Mouse (Mus musculus) midbrain, embryonic 11.5 days (tissue): ENCODE results near the gene Macf1. TPM values are rescaled to one million over a fixed set of nuclear protein-coding genes. Genes with fewer than 3 reads are reported as not detected.
A peak's percentile ranks its signal among the peaks of the same experiment; 100 is the strongest.

Experiments
- ATAC-seq: fragments of 200-750 bp; cut with Nextera tagmentation; 2 replicates; pipeline ENCODE4 v1.8.0; 2017; ENCODE audit warnings: moderate TSS enrichment, moderate library complexity; ENCODE audit not compliant: low FRiP score
- DNase-seq: peaks from one replicate; pipeline ENCODE4 v3.0.0; 2015; ENCODE audit warnings: low spot score; ENCODE audit errors: missing footprints
- H3K27ac ChIP-seq: fragments of 300-500 bp; sonication (generic); 2 replicates; pipeline ENCODE4 v1.5.1; 2014; ENCODE audit warnings: low read depth, low read length
- H3K27me3 ChIP-seq: fragments of 300-500 bp; sonication (generic); 2 replicates; pipeline ENCODE4 v1.6.1; 2014; ENCODE audit warnings: mild to moderate bottlenecking, low read length, moderate library complexity, mixed read lengths; ENCODE audit not compliant: control insufficient read depth, insufficient read depth
- H3K36me3 ChIP-seq: fragments of 300-500 bp; sonication (generic); 2 replicates; pipeline ENCODE4 v1.6.1; 2014; ENCODE audit warnings: mild to moderate bottlenecking, low read length, moderate library complexity, mixed read lengths; ENCODE audit not compliant: control insufficient read depth, insufficient read depth
- H3K4me1 ChIP-seq: fragments of 300-500 bp; sonication (generic); 2 replicates; pipeline ENCODE4 v1.6.1; 2014; ENCODE audit warnings: low read length; ENCODE audit not compliant: control insufficient read depth, insufficient read depth
- H3K4me2 ChIP-seq: fragments of 300-500 bp; sonication (generic); 2 replicates; pipeline ENCODE4 v1.6.1; 2014; ENCODE audit warnings: mild to moderate bottlenecking, moderate library complexity
- H3K4me3 ChIP-seq: fragments of 300-500 bp; sonication (generic); 2 replicates; pipeline ENCODE4 v1.5.1; 2014; ENCODE audit warnings: low read depth, low read length
- H3K9ac ChIP-seq: fragments of 300-500 bp; sonication (generic); 2 replicates; pipeline ENCODE4 v1.6.1; 2014; ENCODE audit warnings: low read length
- H3K9me3 ChIP-seq: fragments of 300-500 bp; sonication (generic); 2 replicates; pipeline ENCODE4 v1.6.1; 2016; ENCODE audit warnings: low read length; ENCODE audit not compliant: control insufficient read depth
- WGBS: fragments of 180-500 bp; shearing (Covaris S2); extraction: QIAGEN DNeasy Blood & Tissue Kit; methylation state at CpG from one replicate; pipeline ENCODE4 v1.1.7; 2014; 5-methylcytosine and 5-hydroxymethylcytosine counted together
- polyA plus RNA-seq: library from polyadenylated mRNA; unstranded; fragments of >200 nt; fragmentation: Nextera tagmentation; extraction: Ambion mirVana; gene quantifications from 2 replicates; pipeline ENCODE4 v1.2.1, GENCODE M21; 2014

Gene Macf1
- polyA plus RNA-seq, 1 experiment from 2014 or later: 74.6 TPM

DNA sequence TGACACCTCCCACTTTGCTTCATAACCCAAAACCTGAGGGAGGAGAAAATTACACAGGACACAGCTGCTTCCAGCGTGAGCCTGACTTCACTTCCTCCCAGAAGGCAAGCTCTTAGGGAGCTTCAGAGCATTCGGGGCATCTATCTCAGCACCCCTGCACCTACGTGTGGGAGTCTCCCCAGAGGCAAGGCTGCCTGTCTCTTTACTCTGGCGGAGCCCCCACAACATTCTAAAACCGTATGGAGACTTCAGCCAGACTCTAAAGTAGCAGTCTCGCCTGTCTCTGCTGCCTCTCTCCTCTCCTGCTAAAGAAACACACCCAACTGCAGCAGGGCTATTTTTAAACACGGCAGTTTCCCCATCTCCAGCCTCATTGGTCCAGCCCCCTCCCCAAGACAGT, 3.2 kb downstream of the Macf1 start:
- Histone ChIP-seq H3K4me3 (no peak overlapping the region), H3K9ac (no peak overlapping the region), H3K27ac (no peak overlapping the region), H3K9me3 (no peaks in the 10 kb centered on the region), H3K4me1 (peaks cover 13% of the 10 kb centered on the region), H3K27me3 (peaks cover 4% of the 10 kb centered on the region), H3K4me2 (no peak overlapping the region), H3K36me3 (no peaks in the 10 kb centered on the region)
- DNase-seq: no peak
- 67% methylated on average over 7 of the region's 7 CpGs for WGBS
- no peak for ATAC-seq

DNA sequence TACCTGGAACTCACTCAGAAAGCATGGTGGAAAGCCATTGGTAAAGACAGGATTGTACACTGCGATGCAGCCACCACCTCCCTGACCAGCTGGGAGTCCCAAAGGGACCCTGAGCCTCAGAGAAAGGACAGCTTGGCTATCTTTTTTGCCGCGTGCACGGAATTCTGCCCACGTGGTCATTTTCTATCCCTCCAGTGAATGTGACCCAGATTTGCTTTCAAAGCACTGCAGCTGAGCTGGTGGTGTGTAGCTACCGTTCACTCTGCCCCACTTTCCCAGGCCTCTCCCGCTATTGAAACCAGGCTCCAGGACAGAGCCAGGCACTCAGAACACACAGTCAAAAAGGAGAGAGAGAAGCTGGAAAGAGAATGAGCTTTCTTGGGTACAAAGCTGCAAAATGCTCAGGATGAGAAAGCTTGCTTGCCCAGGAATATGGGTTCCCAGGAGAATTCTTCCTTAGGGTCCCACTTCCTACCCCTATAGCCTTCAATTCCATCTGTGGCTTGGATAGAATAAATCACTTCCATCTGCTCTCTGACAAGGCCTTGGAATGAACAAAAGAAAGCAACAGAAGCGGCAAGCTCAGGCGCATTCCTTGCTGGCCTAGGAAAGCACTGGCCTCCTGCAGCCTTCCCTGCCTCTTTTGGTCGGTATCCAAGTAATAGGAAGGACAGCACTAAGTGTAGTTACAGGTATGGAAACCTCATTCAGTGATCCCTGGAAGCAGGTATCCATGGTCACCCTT, 6.9 kb downstream of the Macf1 start:
- 30% methylated on average over 10 of the region's 10 CpGs for WGBS
- Histone ChIP-seq H3K4me1 (peaks cover 10% of the 10 kb centered on the region), H3K27me3 (no peaks in the 10 kb centered on the region), H3K4me3 (no peak overlapping the region), H3K9me3 (no peaks in the 10 kb centered on the region), H3K4me2 (no peak overlapping the region), H3K36me3 (no peaks in the 10 kb centered on the region), H3K27ac (peak overlapping the region; percentile 65), H3K9ac (peak overlapping the region; percentile 49)
- peak; percentile 92 for DNase-seq
- ATAC-seq: peak; percentile 46; the same call in 1 of the 2 replicates

DNA sequence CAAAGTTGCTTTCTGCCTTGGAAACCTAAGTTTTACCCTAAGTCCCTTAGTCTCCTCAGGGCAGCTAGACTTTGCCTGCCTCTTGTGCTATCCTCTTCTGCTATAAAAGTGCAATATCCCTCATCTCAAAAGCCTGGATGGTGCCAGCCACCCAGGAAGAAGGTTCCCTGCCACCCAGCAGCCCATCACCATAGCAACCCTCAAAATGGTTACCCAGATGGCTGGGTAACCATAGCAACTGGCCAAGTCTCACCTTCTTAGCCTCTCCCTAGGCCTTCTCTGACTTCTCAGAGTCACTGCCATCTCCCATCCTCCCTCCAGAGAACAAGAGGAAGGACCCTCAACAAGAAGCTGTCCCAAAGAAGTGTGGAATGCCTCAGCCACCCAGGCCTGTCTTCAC, 13.6 kb downstream of the Macf1 start:
- no peak overlapping the region for H3K4me2 ChIP-seq
- DNase-seq: peak; percentile 88

DNA sequence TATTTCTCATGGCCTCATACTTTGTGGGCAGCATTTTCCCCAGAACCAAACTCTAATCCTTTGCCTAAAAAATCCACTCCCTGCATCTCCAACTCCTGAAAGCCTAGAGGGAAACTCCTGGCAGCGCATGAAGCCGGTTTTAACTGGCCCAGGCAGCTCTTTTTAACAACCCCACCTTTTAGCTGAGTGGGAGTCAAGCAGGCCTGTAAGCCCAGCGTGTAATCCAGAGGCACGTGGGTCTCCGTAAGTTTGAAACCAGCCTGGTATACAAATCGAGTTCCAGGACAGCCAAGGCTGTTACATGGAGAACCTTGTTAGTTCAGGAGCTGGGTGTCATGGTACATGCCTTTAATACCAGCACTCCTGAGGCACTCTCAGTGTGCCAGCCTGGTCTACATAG, 14.5 kb downstream of the Macf1 start:
- ATAC-seq: no peak
- Histone ChIP-seq H3K9me3 (no peaks in the 10 kb centered on the region), H3K9ac (peak overlapping the region; percentile 5; the same call in 1 of the 2 replicates), H3K27ac (no peak overlapping the region), H3K4me2 (no peak overlapping the region), H3K27me3 (no peaks in the 10 kb centered on the region), H3K36me3 (no peaks in the 10 kb centered on the region), H3K4me1 (peaks cover 35% of the 10 kb centered on the region), H3K4me3 (no peak overlapping the region)
- 65% methylated on average over 6 of the region's 6 CpGs for WGBS
- no peak for DNase-seq

More for the DNA sequence above, 13.6 kb downstream of the Macf1 start:
- peak overlapping the region; percentile 27; the same call in 1 of the 2 replicates for H3K9ac ChIP-seq
- peak overlapping the region; percentile 5; the same call in 1 of the 2 replicates for H3K27ac ChIP-seq
- no peaks in the 10 kb centered on the region for H3K27me3 ChIP-seq
- H3K36me3 ChIP-seq: no peaks in the 10 kb centered on the region
- ATAC-seq: no peak
- H3K4me1 ChIP-seq: peaks cover 33% of the 10 kb centered on the region
- H3K4me3 ChIP-seq: no peak overlapping the region
- no peaks in the 10 kb centered on the region for H3K9me3 ChIP-seq

DNA sequence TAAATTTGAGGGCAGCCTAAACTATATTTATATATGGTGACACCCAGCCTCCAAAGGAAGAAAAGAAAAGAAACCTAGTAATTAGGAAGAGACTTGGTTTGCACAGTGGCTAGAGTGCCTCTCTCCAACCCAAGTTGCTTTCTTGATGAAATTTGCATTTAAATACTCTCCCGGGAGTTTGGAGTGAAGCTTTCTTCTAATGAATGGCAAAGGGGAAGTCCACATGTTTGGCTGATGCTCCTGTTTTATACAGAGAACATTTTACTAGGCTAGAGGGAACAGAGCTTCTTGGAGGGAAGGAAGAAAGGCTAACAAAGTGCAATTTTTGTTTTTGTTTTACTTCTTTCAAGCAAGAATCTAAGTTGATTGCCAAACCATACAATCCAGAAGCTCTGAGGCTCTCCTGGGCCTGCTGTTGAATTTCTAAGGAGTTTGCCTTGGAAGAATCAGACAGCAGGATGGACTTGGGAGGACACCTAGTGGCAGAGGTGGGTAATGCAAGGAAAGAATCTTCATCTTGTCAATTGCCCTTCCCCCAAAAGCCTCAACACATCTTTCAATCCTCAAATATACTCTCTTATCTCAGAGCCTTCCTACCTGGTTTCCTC, 16.8 kb downstream of the Macf1 start:
- Histone ChIP-seq H3K9ac (peak overlapping the region; percentile 52; the same call in 1 of the 2 replicates), H3K4me1 (peaks cover 44% of the 10 kb centered on the region), H3K27me3 (no peaks in the 10 kb centered on the region), H3K9me3 (no peaks in the 10 kb centered on the region), H3K27ac (peak overlapping the region; percentile 65; the same call in 1 of the 2 replicates), H3K4me3 (no peak overlapping the region), H3K36me3 (no peaks in the 10 kb centered on the region), H3K4me2 (no peak overlapping the region; the same call in 1 of the 2 replicates)
- no peak for ATAC-seq
- DNase-seq: peak; percentile 99
- WGBS: 7% methylated on average over 1 of the region's 1 CpGs

DNA sequence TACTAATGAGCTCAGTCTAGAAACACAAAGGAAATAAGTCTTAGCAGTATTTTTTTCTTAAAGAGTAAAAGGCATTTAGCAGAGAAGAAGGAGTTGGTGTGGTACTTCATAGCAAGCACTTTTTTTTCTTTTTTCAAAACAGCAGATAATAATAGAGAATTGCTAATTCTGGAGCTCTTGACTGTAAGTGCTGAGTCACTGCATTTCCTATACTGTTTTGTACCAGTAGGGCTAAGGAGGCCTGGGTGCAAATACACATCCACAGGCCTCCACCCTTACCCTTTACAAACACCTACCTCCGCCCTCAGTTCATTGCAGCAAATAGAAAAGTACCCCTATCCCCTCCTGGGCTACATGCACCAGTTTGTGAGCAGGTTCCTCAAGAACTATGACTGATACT, 17.6 kb downstream of the Macf1 start:
- H3K36me3 ChIP-seq: no peaks in the 10 kb centered on the region
- DNase-seq (peak; percentile 89), ATAC-seq (no peak)
- H3K9ac ChIP-seq: peak overlapping the region; percentile 52; the same call in 1 of the 2 replicates
- H3K4me2 ChIP-seq: no peak overlapping the region; the same call in 1 of the 2 replicates
- peak overlapping the region; percentile 65; the same call in 1 of the 2 replicates for H3K27ac ChIP-seq
- no peak overlapping the region for H3K4me3 ChIP-seq
- peaks cover 53% of the 10 kb centered on the region for H3K4me1 ChIP-seq
- WGBS: 70% methylated on average over 1 of the region's 1 CpGs
- no peaks in the 10 kb centered on the region for H3K27me3 ChIP-seq
- no peaks in the 10 kb centered on the region for H3K9me3 ChIP-seq

DNA sequence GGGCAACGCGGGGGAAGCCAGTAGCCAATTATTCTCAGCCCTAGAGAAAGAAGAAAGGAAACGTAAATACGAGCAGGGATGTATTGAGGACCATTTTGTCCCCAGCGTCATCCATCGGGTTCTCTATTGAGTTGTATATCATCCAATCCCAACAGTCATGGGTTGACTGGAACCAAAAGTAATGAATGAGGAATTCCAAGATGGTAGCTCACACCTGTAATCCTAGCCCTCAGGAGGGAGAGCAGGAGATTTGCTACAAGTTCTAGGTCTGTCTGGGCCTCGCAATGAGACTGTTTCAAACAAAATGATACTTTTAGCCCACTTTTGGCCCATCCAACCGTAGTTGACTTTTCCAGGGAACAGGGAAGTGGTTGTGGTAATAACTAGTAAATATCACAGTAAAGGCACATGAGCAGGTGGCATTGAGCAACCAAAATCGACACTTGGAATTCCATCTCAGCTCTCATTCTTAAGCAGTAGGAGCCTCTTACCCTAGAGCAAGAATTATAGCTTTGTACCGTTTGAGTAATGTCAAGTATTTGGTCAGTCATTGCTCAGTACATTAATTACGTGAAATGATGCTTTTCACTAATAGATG, 18.4 kb downstream of the Macf1 start:
- H3K4me1 ChIP-seq: peaks cover 53% of the 10 kb centered on the region
- no peaks in the 10 kb centered on the region for H3K9me3 ChIP-seq
- peak overlapping the region; percentile 100 for H3K27ac ChIP-seq
- peak overlapping the region; percentile 97 for H3K4me3 ChIP-seq
- 32% methylated on average over 11 of the region's 11 CpGs for WGBS
- H3K9ac ChIP-seq: peak overlapping the region; percentile 100
- H3K36me3 ChIP-seq: no peaks in the 10 kb centered on the region
- ATAC-seq (peak; percentile 0; the same call in 1 of the 2 replicates), DNase-seq (peak; percentile 95)
- peak overlapping the region; percentile 79 for H3K4me2 ChIP-seq
- no peaks in the 10 kb centered on the region for H3K27me3 ChIP-seq

DNA sequence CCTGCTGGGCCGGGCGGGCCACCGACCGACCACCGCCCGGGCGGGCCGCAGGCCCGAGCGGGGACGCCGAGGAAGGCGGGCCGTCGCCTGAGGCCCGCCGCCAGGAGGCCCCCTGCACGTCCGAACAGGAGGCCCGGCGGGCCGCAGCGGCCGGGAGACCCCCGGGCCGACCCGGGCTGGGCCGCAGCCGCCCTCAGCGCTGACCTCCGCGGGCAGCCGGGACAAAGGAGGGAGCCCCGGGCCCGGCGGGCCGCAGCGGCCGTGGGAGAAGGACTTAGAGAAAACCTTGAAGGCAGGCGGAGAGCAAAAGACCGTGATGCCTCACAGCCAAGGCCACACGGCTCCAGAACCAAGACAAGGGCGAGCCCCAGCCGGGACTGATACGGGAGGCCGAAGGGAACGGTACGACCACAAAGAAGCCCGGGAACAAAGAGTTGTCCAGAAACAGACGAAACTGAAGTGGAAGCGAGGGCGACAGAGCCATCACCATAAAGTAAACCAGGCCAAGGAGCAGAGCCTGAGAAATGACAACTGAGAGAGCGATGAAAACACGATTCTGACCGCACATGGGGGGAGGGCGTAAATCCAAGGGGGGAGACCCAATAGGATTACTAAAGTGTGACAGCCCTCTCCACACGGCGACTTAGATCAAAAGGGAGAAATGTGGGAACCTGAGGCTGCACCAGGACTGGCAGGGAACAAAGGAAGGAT, 19.1 kb downstream of the Macf1 start:
- H3K27me3 ChIP-seq: no peaks in the 10 kb centered on the region
- peak overlapping the region; percentile 79 for H3K4me2 ChIP-seq
- peak overlapping the region; percentile 100 for H3K9ac ChIP-seq
- H3K36me3 ChIP-seq: no peaks in the 10 kb centered on the region
- peak; percentile 58 for ATAC-seq
- H3K27ac ChIP-seq: peak overlapping the region; percentile 100
- peak; percentile 97 for DNase-seq
- no peaks in the 10 kb centered on the region for H3K9me3 ChIP-seq
- under 1% methylated on average over 57 of the region's 58 CpGs for WGBS
- peaks cover 46% of the 10 kb centered on the region for H3K4me1 ChIP-seq
- H3K4me3 ChIP-seq: peak overlapping the region; percentile 97
